Mouse (Mus musculus) leukemia stem cell, adult 10-12 weeks (primary cell): Measurements from ENCODE around the gene Zfp985. TPM values are rescaled to one million over a fixed set of nuclear protein-coding genes. Genes with fewer than 3 reads are reported as not detected.

Source experiments
- polyA plus RNA-seq: library from polyadenylated mRNA; stranded (reverse); fragments of >175 nt; gene quantifications from 2 replicates; pipeline ENCODE4 v1.2.3, GENCODE M21; 2012; ENCODE audit warnings: low replicate concordance

Gene Zfp985
- not detected in 2 replicates for polyA plus RNA-seq

DNA sequence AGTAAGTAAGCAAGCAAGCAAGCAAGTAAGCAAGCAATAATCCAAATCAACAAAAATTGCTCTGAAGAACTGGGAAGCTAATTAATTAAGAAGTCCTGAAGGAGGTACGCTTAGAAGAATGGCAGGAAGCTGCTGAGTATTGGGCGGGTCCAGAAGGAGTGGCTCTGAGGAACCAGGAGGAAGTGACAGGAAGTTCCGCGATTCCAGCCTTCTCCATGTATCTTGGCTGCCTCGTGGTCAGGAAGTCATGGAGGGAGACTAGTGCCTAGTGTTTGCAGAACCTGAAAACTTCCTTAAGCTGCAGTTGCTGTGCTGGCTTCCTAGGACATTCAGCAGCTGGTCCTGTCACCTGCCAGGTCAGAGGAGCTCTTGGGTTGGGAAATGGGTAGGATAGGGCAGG is at the start of gene Zfp985:
Gene Zfp985, plus strand, starts transcription at position 207 of the 400 bp plus-strand sequence.

DNA sequence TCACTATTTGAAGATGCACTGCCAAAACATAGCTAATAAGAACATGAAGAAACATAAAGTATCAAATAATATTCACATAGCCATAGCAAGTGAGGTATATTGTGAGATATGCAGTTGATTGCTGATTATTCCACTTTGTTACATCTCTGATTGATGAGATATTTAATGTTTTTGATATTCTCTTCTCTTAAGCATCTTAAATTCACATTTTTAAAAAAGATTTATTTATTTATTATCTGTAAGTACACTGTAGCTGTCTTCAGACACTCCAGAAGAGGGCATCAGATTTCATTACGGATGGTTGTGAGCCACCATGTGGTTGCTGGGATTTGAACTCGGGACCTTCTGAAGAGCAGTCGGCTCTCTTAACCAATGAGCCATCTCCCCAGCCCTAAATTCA is 13.2 kb upstream of the Zfp985 start, which contains the start of gene Gm16503:
Gene Gm16503, plus strand, starts transcription at position 301 of the 400 bp plus-strand sequence.

Other genes starting within 250 kb of the Zfp985 start
- 0.06 TPM in 1 of 2 replicates, not detected in the other for gene Zfp988, start 247.6 kb upstream of the Zfp985 start, polyA plus RNA-seq
- gene Zfp978, start 192.0 kb upstream of the Zfp985 start, polyA plus RNA-seq: not detected in 2 replicates
- not detected in 2 replicates for gene Zfp982, start 60.9 kb upstream of the Zfp985 start, polyA plus RNA-seq
- 0.14 TPM in 1 of 2 replicates, not detected in the other for gene Gm16503, start 13.1 kb upstream of the Zfp985 start, polyA plus RNA-seq
- 0.07 TPM in 1 of 2 replicates, not detected in the other for gene Zfp979, start 89.2 kb downstream of the Zfp985 start, polyA plus RNA-seq
- not detected in 2 replicates for gene Zfp534, start 149.3 kb downstream of the Zfp985 start, polyA plus RNA-seq